Mouse (Mus musculus) heart, postnatal 0 days (tissue): ENCODE measurements around the gene Slc2a4.

Experiments used
- CTCF ChIP-seq: IDR thresholded peaks from 2 replicates; pipeline ENCODE4 v1.5.1; 2016; ENCODE audit warnings: antibody characterized with exemption, control low read depth, low read depth
- EP300 ChIP-seq: IDR thresholded peaks from 2 replicates; pipeline ENCODE4 v1.6.1; 2016; ENCODE audit warnings: antibody characterized with exemption, low read depth

- TF ChIP-seq CTCF = no peak
- no peak for TF ChIP-seq EP300
Measured at GRCm38 (mm10) chr11:69983377-69983776, 35.4 kb upstream of the Slc2a4 start.
